Mouse (Mus musculus): ENCODE data around the gene Ptges2. TPM values are rescaled to one million over a fixed set of nuclear protein-coding genes. Genes with fewer than 3 reads are reported as not detected.
A peak's percentile ranks its signal among the peaks of the same experiment; 100 is the strongest.

Gene Ptges2
- polyA plus RNA-seq, 2 experiments, result 11.4 to 11.6 TPM

GRCm38 (mm10) chr2:32423481-32424331 is 28.0 kb downstream of the Ptges2 start:
- no peaks in the 10 kb centered on the region for H3K27me3 ChIP-seq (ENCODE audit: control insufficient read depth, insufficient read depth, low read length)
- 0 out of 2 replicates have a peak overlapping the region, but pooled peaks have one; percentile 2 for H3K9ac ChIP-seq (replicated peaks)
- ATAC-seq (ENCODE audit: insufficient read depth) (peak; percentile 79), DNase-seq (ENCODE audit: low read depth in 3 of 3, low spot score in 3 of 3) (peak; percentile 67 to 69 (median 67))
- H3K9me3 ChIP-seq (ENCODE audit: control insufficient read depth, low read length), result no peaks in the 10 kb centered on the region
- peaks cover 26 to 49% of the 10 kb centered on the region in 2 experiments for H3K4me1 ChIP-seq (replicated peaks; ENCODE audit: control insufficient read depth in 2 of 2, insufficient read depth in 2 of 2, low read length in 1 of 2)
- peaks cover under 1% of the 10 kb centered on the region; the same call in 1 of the 2 replicates for H3K36me3 ChIP-seq (replicated peaks; ENCODE audit: control insufficient read depth, insufficient read depth, low read depth)
- no peak for TF ChIP-seq CTCF (IDR thresholded peaks at IDR 0.05; ENCODE audit: low read depth)
- TF ChIP-seq EP300 (IDR thresholded peaks at IDR 0.05; ENCODE audit: low read depth), result peak; percentile 9; the same call in 1 of the 2 replicates
- peak overlapping the region; percentile 16 to 30 for H3K4me3 ChIP-seq (ENCODE audit: insufficient read depth in 1 of 2, low read depth in 2 of 2, low read length in 2 of 2)
- 13% methylated on average over 14 of the region's 14 CpGs for WGBS (ENCODE audit: insufficient replicate concordance)
- H3K27ac ChIP-seq, result no peak overlapping the region
- H3K4me2 ChIP-seq (ENCODE audit: low read depth), result peak overlapping the region; percentile 58

GRCm38 (mm10) chr2:32424796-32425195 is 29.1 kb downstream of the Ptges2 start:
- no peak for DNase-seq (ENCODE audit: low read depth in 3 of 3, low spot score in 3 of 3)
- 46% methylated on average over 3 of the region's 3 CpGs for WGBS (ENCODE audit: insufficient replicate concordance)

GRCm38 (mm10) chr2:32425568-32425967 is 29.9 kb downstream of the Ptges2 start:
- Histone ChIP-seq H3K27me3 (ENCODE audit: control insufficient read depth, insufficient read depth, low read length) (no peaks in the 10 kb centered on the region), H3K27ac (no peak overlapping the region), H3K36me3 (replicated peaks; ENCODE audit: control insufficient read depth, insufficient read depth, low read depth) (no peaks in the 10 kb centered on the region), H3K4me1 (replicated peaks; ENCODE audit: control insufficient read depth in 2 of 2, insufficient read depth in 2 of 2, low read length in 1 of 2) (peaks cover 29 to 61% of the 10 kb centered on the region in 2 experiments), H3K4me2 (ENCODE audit: low read depth) (no peak overlapping the region), H3K9ac (replicated peaks) (no peak overlapping the region), H3K9me3 (ENCODE audit: control insufficient read depth, low read length) (no peaks in the 10 kb centered on the region), H3K4me3 (ENCODE audit: insufficient read depth in 1 of 2, low read depth in 2 of 2, low read length in 2 of 2) (no peak overlapping the region)
- ATAC-seq (ENCODE audit: insufficient read depth) (no peak), DNase-seq (ENCODE audit: low read depth in 3 of 3, low spot score in 3 of 3) (no peak)
- no peak for TF ChIP-seq CTCF (IDR thresholded peaks at IDR 0.05; ENCODE audit: low read depth)
- TF ChIP-seq EP300 (IDR thresholded peaks at IDR 0.05; ENCODE audit: low read depth), result no peak
- 86% methylated on average over 5 of the region's 5 CpGs for WGBS (ENCODE audit: insufficient replicate concordance)

More at GRCm38 (mm10) chr2:32424796-32425195, 29.1 kb downstream of the Ptges2 start:
- Histone ChIP-seq H3K9ac (replicated peaks) (no peak overlapping the region), H3K4me3 (ENCODE audit: insufficient read depth in 1 of 2, low read depth in 2 of 2, low read length in 2 of 2) (no peak overlapping the region), H3K9me3 (ENCODE audit: control insufficient read depth, low read length) (no peaks in the 10 kb centered on the region), H3K36me3 (replicated peaks; ENCODE audit: control insufficient read depth, insufficient read depth, low read depth) (no peaks in the 10 kb centered on the region; the same call in 1 of the 2 replicates), H3K27me3 (ENCODE audit: control insufficient read depth, insufficient read depth, low read length) (no peaks in the 10 kb centered on the region), H3K4me1 (replicated peaks; ENCODE audit: control insufficient read depth in 2 of 2, insufficient read depth in 2 of 2, low read length in 1 of 2) (peaks cover 29 to 59% of the 10 kb centered on the region in 2 experiments), H3K4me2 (ENCODE audit: low read depth) (no peak overlapping the region), H3K27ac (peak overlapping the region; percentile 5)
- no peak for TF ChIP-seq CTCF (IDR thresholded peaks at IDR 0.05; ENCODE audit: low read depth)
- TF ChIP-seq EP300 (IDR thresholded peaks at IDR 0.05; ENCODE audit: low read depth), result no peak
- no peak for ATAC-seq (ENCODE audit: insufficient read depth)

- Histone ChIP-seq H3K27me3 (ENCODE audit: control insufficient read depth, insufficient read depth, low read length) (no peaks in the 10 kb centered on the region), H3K36me3 (replicated peaks; ENCODE audit: control insufficient read depth, insufficient read depth, low read depth) (no peaks in the 10 kb centered on the region), H3K4me2 (ENCODE audit: low read depth) (no peak overlapping the region), H3K9ac (replicated peaks) (no peak overlapping the region), H3K27ac (no peak overlapping the region), H3K4me1 (replicated peaks; ENCODE audit: control insufficient read depth in 2 of 2, insufficient read depth in 2 of 2, low read length in 1 of 2) (peaks cover 29 to 61% of the 10 kb centered on the region in 2 experiments), H3K4me3 (ENCODE audit: insufficient read depth in 1 of 2, low read depth in 2 of 2, low read length in 2 of 2) (no peak overlapping the region), H3K9me3 (ENCODE audit: control insufficient read depth, low read length) (no peaks in the 10 kb centered on the region)
- TF ChIP-seq EP300 (IDR thresholded peaks at IDR 0.05; ENCODE audit: low read depth), result no peak
- TF ChIP-seq CTCF (IDR thresholded peaks at IDR 0.05; ENCODE audit: low read depth), result no peak
- 67% methylated on average over 1 of the region's 1 CpGs for WGBS (ENCODE audit: insufficient replicate concordance)
- DNase-seq (ENCODE audit: low read depth in 3 of 3, low spot score in 3 of 3) (no peak), ATAC-seq (ENCODE audit: insufficient read depth) (no peak)
These were observed 30.4 kb downstream of the Ptges2 start for GRCm38 (mm10) chr2:32426141-32426540.

- DNase-seq (ENCODE audit: low read depth in 3 of 3, low spot score in 3 of 3) (no peak), ATAC-seq (ENCODE audit: insufficient read depth) (no peak)
- WGBS (ENCODE audit: insufficient replicate concordance), result 76% methylated on average over 5 of the region's 5 CpGs
- Histone ChIP-seq H3K36me3 (replicated peaks; ENCODE audit: control insufficient read depth, insufficient read depth, low read depth) (no peaks in the 10 kb centered on the region), H3K9ac (replicated peaks) (no peak overlapping the region), H3K27ac (no peak overlapping the region), H3K9me3 (ENCODE audit: control insufficient read depth, low read length) (no peaks in the 10 kb centered on the region), H3K4me3 (ENCODE audit: insufficient read depth in 1 of 2, low read depth in 2 of 2, low read length in 2 of 2) (no peak overlapping the region), H3K4me1 (replicated peaks; ENCODE audit: control insufficient read depth in 2 of 2, insufficient read depth in 2 of 2, low read length in 1 of 2) (peaks cover 25 to 54% of the 10 kb centered on the region in 2 experiments), H3K27me3 (ENCODE audit: control insufficient read depth, insufficient read depth, low read length) (no peaks in the 10 kb centered on the region), H3K4me2 (ENCODE audit: low read depth) (no peak overlapping the region)
- TF ChIP-seq CTCF (IDR thresholded peaks at IDR 0.05; ENCODE audit: low read depth) (no peak), EP300 (IDR thresholded peaks at IDR 0.05; ENCODE audit: low read depth) (no peak)
These were observed 32.0 kb downstream of the Ptges2 start for GRCm38 (mm10) chr2:32427720-32428119.
